Mouse (Mus musculus): ENCODE measurements around the gene Mfsd4a. TPM values are rescaled to one million over a fixed set of nuclear protein-coding genes. Genes with fewer than 3 reads are reported as not detected.

The Mfsd4a gene
- polyA plus RNA-seq, 1 experiment from 2014 or later = 16.5 TPM

DNA sequence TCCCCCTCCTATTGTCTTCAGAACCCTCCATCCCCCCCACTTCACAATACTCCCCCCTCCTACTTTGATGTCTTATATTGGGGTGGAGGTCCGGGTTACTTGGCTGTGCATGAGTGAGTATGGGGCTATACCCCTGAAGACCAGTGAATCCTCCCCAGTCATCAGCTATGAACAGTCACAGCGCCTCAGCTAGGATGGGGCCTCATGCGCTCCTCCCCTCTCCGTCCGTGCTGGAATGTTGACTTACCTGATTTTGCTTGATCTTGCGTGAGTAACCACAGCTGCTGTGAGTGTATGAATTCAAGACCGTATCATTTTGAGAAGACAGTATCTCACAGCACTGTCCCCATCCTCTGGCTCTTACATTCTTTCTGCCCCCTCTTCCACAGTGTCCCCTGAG lies 48.0 kb downstream of the Mfsd4a start:
- Histone ChIP-seq H3K36me3 (ENCODE audit: control insufficient read depth, insufficient read depth, low read length) (peaks cover 63% of the 10 kb centered on the region), H3K27ac (ENCODE audit: low read length) (no peak overlapping the region), H3K9ac (replicated peaks; ENCODE audit: low read depth, low read length) (no peak overlapping the region), H3K9me3 (ENCODE audit: control insufficient read depth, low read depth, low read length) (no peaks in the 10 kb centered on the region), H3K4me1 (ENCODE audit: control insufficient read depth, insufficient read depth, low read length) (no peaks in the 10 kb centered on the region), H3K4me2 (replicated peaks; ENCODE audit: low read depth, low read length) (no peak overlapping the region), H3K4me3 (ENCODE audit: low read depth, low read length) (no peak overlapping the region), H3K27me3 (ENCODE audit: control insufficient read depth, insufficient read depth, low read length) (no peaks in the 10 kb centered on the region)
- 82% methylated on average over 7 of the region's 7 CpGs for WGBS
- ATAC-seq (ENCODE audit: insufficient number of reproducible peaks, insufficient read depth, low FRiP score, low read depth) = no peak

DNA sequence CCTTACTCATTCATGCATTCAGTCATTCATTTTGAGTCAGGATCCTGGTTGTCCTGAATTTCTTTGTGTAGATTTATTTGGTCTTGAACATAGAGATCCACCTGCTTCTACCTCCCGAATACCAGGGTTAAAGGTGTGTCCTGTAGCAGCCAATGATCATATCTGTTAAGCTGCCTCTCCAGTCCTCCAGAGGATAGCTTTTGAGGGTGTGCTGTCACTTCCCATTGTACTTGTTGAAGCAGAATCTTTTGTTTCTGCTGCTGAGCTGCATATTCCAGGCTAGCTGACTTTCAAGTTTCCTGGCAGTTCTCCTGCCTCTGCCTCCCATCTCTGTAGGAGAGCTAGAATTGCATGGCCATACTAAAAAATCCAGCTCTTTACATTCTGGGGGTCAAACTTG lies 51.2 kb downstream of the Mfsd4a start:
- 88% methylated on average over 1 of the region's 1 CpGs for WGBS
- Histone ChIP-seq H3K9ac (replicated peaks; ENCODE audit: low read depth, low read length) (no peak overlapping the region), H3K4me1 (ENCODE audit: control insufficient read depth, insufficient read depth, low read length) (no peaks in the 10 kb centered on the region), H3K36me3 (ENCODE audit: control insufficient read depth, insufficient read depth, low read length) (peaks cover 48% of the 10 kb centered on the region), H3K4me3 (ENCODE audit: low read depth, low read length) (no peak overlapping the region), H3K27me3 (ENCODE audit: control insufficient read depth, insufficient read depth, low read length) (no peaks in the 10 kb centered on the region), H3K9me3 (ENCODE audit: control insufficient read depth, low read depth, low read length) (no peaks in the 10 kb centered on the region), H3K4me2 (replicated peaks; ENCODE audit: low read depth, low read length) (no peak overlapping the region), H3K27ac (ENCODE audit: low read length) (no peak overlapping the region)
- no peak for ATAC-seq (ENCODE audit: insufficient number of reproducible peaks, insufficient read depth, low FRiP score, low read depth)

DNA sequence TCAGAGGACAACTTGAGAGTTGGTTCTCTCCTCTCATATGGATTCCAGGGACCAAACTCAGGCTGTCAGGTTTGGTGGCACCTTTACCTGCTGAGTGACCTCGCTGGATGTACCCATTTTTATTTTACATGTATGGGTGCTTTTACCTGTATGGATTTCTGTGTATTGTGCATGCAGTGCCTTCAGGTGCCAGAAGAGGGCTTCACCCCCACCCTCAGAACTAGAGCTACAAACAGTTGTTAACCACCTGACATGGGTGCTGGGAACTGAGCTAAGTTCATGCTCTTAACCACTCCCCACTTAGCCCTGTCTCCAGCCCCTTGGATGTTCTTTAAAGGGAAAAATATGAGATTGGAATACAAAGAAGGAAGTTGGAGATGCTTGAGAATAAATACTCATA lies 53.1 kb downstream of the Mfsd4a start:
- no peaks in the 10 kb centered on the region for H3K27me3 ChIP-seq (ENCODE audit: control insufficient read depth, insufficient read depth, low read length)
- H3K4me2 ChIP-seq (replicated peaks; ENCODE audit: low read depth, low read length) = no peak overlapping the region
- ATAC-seq (ENCODE audit: insufficient number of reproducible peaks, insufficient read depth, low FRiP score, low read depth) = no peak
- H3K36me3 ChIP-seq (ENCODE audit: control insufficient read depth, insufficient read depth, low read length) = peaks cover 34% of the 10 kb centered on the region
- no peaks in the 10 kb centered on the region; the same call in 1 of the 2 replicates for H3K4me1 ChIP-seq (ENCODE audit: control insufficient read depth, insufficient read depth, low read length)
- no peak overlapping the region for H3K9ac ChIP-seq (replicated peaks; ENCODE audit: low read depth, low read length)
- 88% methylated on average over 1 of the region's 1 CpGs for WGBS
- no peak overlapping the region for H3K27ac ChIP-seq (ENCODE audit: low read length)
- H3K9me3 ChIP-seq (ENCODE audit: control insufficient read depth, low read depth, low read length) = no peaks in the 10 kb centered on the region
- H3K4me3 ChIP-seq (ENCODE audit: low read depth, low read length) = no peak overlapping the region

- 83% methylated on average over 8 of the region's 8 CpGs for WGBS
- Histone ChIP-seq H3K9ac (replicated peaks; ENCODE audit: low read depth, low read length) (no peak overlapping the region), H3K9me3 (ENCODE audit: control insufficient read depth, low read depth, low read length) (no peaks in the 10 kb centered on the region), H3K27ac (ENCODE audit: low read length) (no peak overlapping the region), H3K27me3 (ENCODE audit: control insufficient read depth, insufficient read depth, low read length) (no peaks in the 10 kb centered on the region), H3K4me2 (replicated peaks; ENCODE audit: low read depth, low read length) (no peak overlapping the region), H3K4me3 (ENCODE audit: low read depth, low read length) (no peak overlapping the region), H3K4me1 (ENCODE audit: control insufficient read depth, insufficient read depth, low read length) (peaks cover 7% of the 10 kb centered on the region; the same call in 1 of the 2 replicates), H3K36me3 (ENCODE audit: control insufficient read depth, insufficient read depth, low read length) (peaks cover 17% of the 10 kb centered on the region)
- ATAC-seq (ENCODE audit: insufficient number of reproducible peaks, insufficient read depth, low FRiP score, low read depth) = no peak
Observed at GRCm38 (mm10) chr1:132012861-132013260, 55.0 kb downstream of the Mfsd4a start.

DNA sequence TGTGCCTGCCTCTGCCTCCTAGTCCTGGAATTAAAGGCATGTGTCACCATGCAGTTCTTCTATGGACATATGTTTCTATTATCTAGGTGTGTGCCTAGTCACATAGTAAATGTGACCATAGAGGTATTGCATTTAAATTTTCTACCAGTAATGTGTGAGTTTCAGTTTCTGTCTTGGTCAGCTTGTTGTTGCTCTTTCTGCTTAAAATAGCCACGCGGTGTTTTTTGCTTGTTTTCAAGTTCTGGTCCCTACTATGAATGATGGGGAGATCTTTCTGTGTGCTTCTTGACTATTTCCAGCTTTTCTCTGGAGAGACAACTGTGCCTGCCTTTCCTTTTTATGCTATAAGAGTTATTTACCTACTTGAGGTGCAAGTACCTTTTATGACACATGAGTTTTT lies 56.1 kb downstream of the Mfsd4a start:
- no peak overlapping the region for H3K4me3 ChIP-seq (ENCODE audit: low read depth, low read length)
- H3K4me1 ChIP-seq (ENCODE audit: control insufficient read depth, insufficient read depth, low read length) = peaks cover 7% of the 10 kb centered on the region; the same call in 1 of the 2 replicates
- no peak overlapping the region for H3K27ac ChIP-seq (ENCODE audit: low read length)
- no peaks in the 10 kb centered on the region for H3K27me3 ChIP-seq (ENCODE audit: control insufficient read depth, insufficient read depth, low read length)
- ATAC-seq (ENCODE audit: insufficient number of reproducible peaks, insufficient read depth, low FRiP score, low read depth) = no peak
- 73% methylated on average over 2 of the region's 2 CpGs for WGBS
- H3K9me3 ChIP-seq (ENCODE audit: control insufficient read depth, low read depth, low read length) = no peaks in the 10 kb centered on the region
- no peak overlapping the region for H3K9ac ChIP-seq (replicated peaks; ENCODE audit: low read depth, low read length)
- peaks cover 13% of the 10 kb centered on the region; the same call in 1 of the 2 replicates for H3K36me3 ChIP-seq (ENCODE audit: control insufficient read depth, insufficient read depth, low read length)
- no peak overlapping the region for H3K4me2 ChIP-seq (replicated peaks; ENCODE audit: low read depth, low read length)

GRCm38 (mm10) chr1:132010632-132011501 lies 57.0 kb downstream of the Mfsd4a start:
- Histone ChIP-seq H3K27me3 (ENCODE audit: control insufficient read depth, insufficient read depth, low read length) (no peaks in the 10 kb centered on the region), H3K9ac (replicated peaks; ENCODE audit: low read depth, low read length) (no peak overlapping the region), H3K27ac (ENCODE audit: low read length) (no peak overlapping the region), H3K4me1 (ENCODE audit: control insufficient read depth, insufficient read depth, low read length) (peaks cover 7% of the 10 kb centered on the region; the same call in 1 of the 2 replicates), H3K4me3 (ENCODE audit: low read depth, low read length) (no peak overlapping the region), H3K4me2 (replicated peaks; ENCODE audit: low read depth, low read length) (no peak overlapping the region), H3K36me3 (ENCODE audit: control insufficient read depth, insufficient read depth, low read length) (peaks cover 13% of the 10 kb centered on the region; the same call in 1 of the 2 replicates), H3K9me3 (ENCODE audit: control insufficient read depth, low read depth, low read length) (no peaks in the 10 kb centered on the region)
- 86% methylated on average over 17 of the region's 17 CpGs for WGBS
- ATAC-seq (ENCODE audit: insufficient number of reproducible peaks, insufficient read depth, low FRiP score, low read depth) = no peak

DNA sequence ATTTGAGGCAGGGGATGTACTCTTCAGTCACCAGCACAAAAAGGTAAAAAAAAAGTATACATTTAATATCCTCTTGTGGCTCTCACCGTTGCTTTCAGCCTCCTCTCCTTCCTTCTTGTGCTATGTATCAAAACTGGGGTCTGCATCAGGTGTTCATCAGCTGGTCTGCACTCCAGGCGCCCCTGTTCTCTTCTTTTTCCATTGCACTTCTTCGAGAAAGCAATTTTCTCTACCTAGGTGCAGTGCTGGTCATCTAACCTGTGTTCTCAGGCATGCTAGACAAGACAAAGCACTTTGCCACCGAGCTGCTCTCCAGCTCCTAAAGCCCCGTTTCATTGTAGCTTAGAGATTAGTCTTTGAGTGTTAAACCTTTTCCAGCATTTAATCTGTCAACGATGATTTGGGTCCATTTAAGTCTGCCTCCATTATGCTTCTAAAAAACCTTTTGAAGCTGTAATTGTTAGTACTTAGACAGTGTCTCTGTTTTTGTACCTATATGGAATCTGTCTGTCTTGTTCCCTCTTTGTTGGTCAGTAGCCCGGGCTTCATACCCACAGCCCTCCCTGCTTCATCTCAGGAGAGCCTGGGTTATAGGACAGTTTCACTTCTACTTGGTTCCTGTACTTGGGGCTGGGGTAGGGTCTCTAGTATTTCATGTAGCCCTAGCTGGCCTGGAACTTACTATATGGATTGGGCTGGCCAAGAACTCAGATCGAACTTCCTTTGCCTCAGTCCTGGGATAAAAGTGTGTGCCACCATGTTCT lies 58.8 kb downstream of the Mfsd4a start:
- Histone ChIP-seq H3K4me1 (ENCODE audit: control insufficient read depth, insufficient read depth, low read length) (peaks cover 7% of the 10 kb centered on the region; the same call in 1 of the 2 replicates), H3K27me3 (ENCODE audit: control insufficient read depth, insufficient read depth, low read length) (no peaks in the 10 kb centered on the region), H3K27ac (ENCODE audit: low read length) (peak overlapping the region; percentile 99; the same call in 1 of the 2 replicates), H3K36me3 (ENCODE audit: control insufficient read depth, insufficient read depth, low read length) (no peaks in the 10 kb centered on the region), H3K9me3 (ENCODE audit: control insufficient read depth, low read depth, low read length) (no peaks in the 10 kb centered on the region), H3K4me2 (replicated peaks; ENCODE audit: low read depth, low read length) (peak overlapping the region; percentile 81), H3K4me3 (ENCODE audit: low read depth, low read length) (peak overlapping the region; percentile 90), H3K9ac (replicated peaks; ENCODE audit: low read depth, low read length) (peak overlapping the region; percentile 98)
- 35% methylated on average over 8 of the region's 8 CpGs for WGBS
- no peak for ATAC-seq (ENCODE audit: insufficient number of reproducible peaks, insufficient read depth, low FRiP score, low read depth)

All from stomach, embryonic 14.5 days (tissue).